Comparison of ENCODE assay signal across 23 mouse cellular contexts in the genomic region with DNA sequence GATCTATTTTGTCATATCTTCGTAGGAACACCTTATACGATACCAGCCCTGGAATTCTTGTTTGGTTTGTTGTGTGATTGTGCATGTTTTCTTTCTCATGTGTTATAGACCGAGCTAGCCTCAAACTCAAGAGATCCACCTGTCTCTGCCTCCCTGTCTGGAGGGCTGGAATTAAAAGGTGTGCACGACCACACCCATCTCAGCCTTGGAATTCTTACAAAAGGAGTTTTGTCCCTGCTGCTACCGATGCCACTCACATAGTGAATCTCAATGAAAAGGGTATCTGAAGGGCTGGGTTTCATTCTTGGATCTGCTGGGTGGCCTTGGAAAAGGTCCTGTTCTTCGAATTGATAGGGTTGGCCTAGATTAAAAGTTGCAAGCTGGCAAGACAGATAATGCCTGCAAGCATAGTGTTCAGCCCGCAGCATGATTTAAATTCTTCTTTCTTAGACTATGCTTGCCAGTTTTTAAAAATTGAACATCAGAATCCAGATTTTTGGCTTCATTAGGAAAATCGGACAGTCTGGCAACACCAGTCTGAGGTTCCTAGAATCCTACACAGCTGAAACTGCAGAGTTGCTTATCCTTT. TPM values are rescaled to one million over a fixed set of nuclear protein-coding genes. Genes with fewer than 3 reads are reported as not detected.
DNase-seq lines count a peak whose midpoint lies in the region; ATAC-seq lines count a peak whose summit lies in the region.
"Had no signal": no experiment of that assay in that cellular context is flagged by ENCODE, and none has a peak within 500 bp of the region (broad histone marks: within the 10 kb centered on the region; RNA-seq: fewer than 3 reads in every experiment).

No protein-coding gene starts in this region.

- H3K9ac ChIP-seq in neural tube, embryonic 13.5 days: no peak overlapping the region
- H3K9ac ChIP-seq: limb, embryonic 12.5 days; liver, embryonic 12.5 days; lung, embryonic 14.5 days had no signal

- H3K4me3 ChIP-seq in neural tube, embryonic 13.5 days: no peak overlapping the region
- H3K4me3 ChIP-seq: heart, embryonic 10.5 days; limb, embryonic 12.5 days; liver, embryonic 12.5 days; megakaryocyte, embryonic 14.5 days had no signal

- H3K4me1 ChIP-seq in neural tube, embryonic 13.5 days (replicated peaks): peaks cover 41% of the 10 kb centered on the region

- no peak for ATAC-seq in neural tube, embryonic 13.5 days (ENCODE audit: low read depth)
- ATAC-seq in megakaryocyte-erythroid progenitor cell, adult 5-6 weeks (replicated peaks; ENCODE audit: low FRiP score, low TSS enrichment, poor library complexity, severe bottlenecking): 0 out of 2 replicates have a peak, but pooled peaks have one; percentile 21
- ATAC-seq: forebrain, embryonic 16.5 days; intestine, postnatal 0 days; liver, embryonic 12.5 days had no signal

- no peaks in the 10 kb centered on the region for H3K9me3 ChIP-seq in neural tube, embryonic 13.5 days
- H3K9me3 ChIP-seq: embryonic facial prominence, embryonic 10.5 days; heart, embryonic 10.5 days; hindbrain, embryonic 10.5 days; limb, embryonic 12.5 days; liver, embryonic 12.5 days; megakaryocyte, embryonic 14.5 days had no signal

- H3K4me2 ChIP-seq in neural tube, embryonic 13.5 days: no peak overlapping the region
- H3K4me2 ChIP-seq: liver, embryonic 12.5 days had no signal

- no peaks in the 10 kb centered on the region for H3K27me3 ChIP-seq in neural tube, embryonic 13.5 days
- H3K27me3 ChIP-seq: limb, embryonic 12.5 days; liver, embryonic 12.5 days; megakaryocyte, embryonic 14.5 days had no signal

- DNase-seq in gastrocnemius, adult 18-20 months (ENCODE audit: low spot score): peak; percentile 15
- no peak for DNase-seq in gastrocnemius, postnatal 4 days (ENCODE audit: low spot score in 2 of 2)
- DNase-seq in neural tube, embryonic 10.5 days (ENCODE audit: extremely low spot score, low spot score): no peak
- DNase-seq in R1 (ENCODE audit: low read depth, low spot score): peak; percentile 79
- DNase-seq in Muller cell, postnatal 12 days (ENCODE audit: inconsistent ontology term): no peak
- no peak for DNase-seq in natural killer cell, adult 2 months (ENCODE audit: low spot score in 2 of 2)
- DNase-seq: adrenal gland, adult 2 months; cerebellum, adult 2 months; kidney, postnatal 25 days; lung, embryonic 14.5 days; midbrain, embryonic 14.5 days; thymus, postnatal 25 days had no signal

- H3K36me3 ChIP-seq in neural tube, embryonic 13.5 days: no peaks in the 10 kb centered on the region
- H3K36me3 ChIP-seq: embryonic facial prominence, embryonic 10.5 days; heart, embryonic 10.5 days; hindbrain, embryonic 10.5 days; limb, embryonic 12.5 days; liver, embryonic 12.5 days had no signal

- 94% methylated on average over 8 of the region's 8 CpGs for WGBS in neural tube, embryonic 13.5 days

- 0 out of 2 replicates have a peak overlapping the region, but pooled peaks have one; percentile 18 for H3K27ac ChIP-seq in neural tube, embryonic 13.5 days (replicated peaks)
- H3K27ac ChIP-seq: embryonic facial prominence, embryonic 10.5 days; heart, embryonic 10.5 days; hindbrain, embryonic 10.5 days; limb, embryonic 12.5 days; liver, embryonic 12.5 days; stomach, postnatal 0 days had no signal

RNA-seq across cellular contexts. Expression of gene Dcun1d3, which starts 1.5 kb away (rescaled TPM):
- total RNA-seq in gastrocnemius, adult 18-20 months (2021): 10 to 100 TPM; 20.3 to 21.1 TPM
- 10 to 100 TPM; 17.6 to 19.8 TPM for total RNA-seq in gastrocnemius, postnatal 4 days (2021)
- 15.3 and 17.7 TPM in 2 replicates for polyA plus RNA-seq in neural tube, embryonic 13.5 days (2015; fragmentation: Nextera tagmentation; extraction: Ambion mirVana)
- total RNA-seq in megakaryocyte-erythroid progenitor cell, adult 5-6 weeks (2014; fragmentation: Nextera tagmentation): 0.94 and 2.5 TPM in 2 replicates
- total RNA-seq in megakaryocyte-erythroid progenitor cell, adult 5-6 weeks (2017): 2.2 and 4.7 TPM in 2 replicates

RNA-seq across cellular contexts. Expression of gene Lyrm1, which starts 2.0 kb away (rescaled TPM):
- total RNA-seq in gastrocnemius, adult 18-20 months (2021): 10 to 100 TPM; 11.3 to 12.5 TPM
- 1 to 10 TPM; 6.8 to 7.4 TPM for total RNA-seq in gastrocnemius, postnatal 4 days (2021)
- 20.0 and 20.1 TPM in 2 replicates for polyA plus RNA-seq in neural tube, embryonic 13.5 days (2015; fragmentation: Nextera tagmentation; extraction: Ambion mirVana)
- 3.0 and 5.2 TPM in 2 replicates for total RNA-seq in megakaryocyte-erythroid progenitor cell, adult 5-6 weeks (2014; fragmentation: Nextera tagmentation)
- 1.8 TPM in 1 of 2 replicates, not detected in the other for total RNA-seq in megakaryocyte-erythroid progenitor cell, adult 5-6 weeks (2017)

Comparison
In these comparisons a context has a peak if more than half of its experiments do, and no peak if none do; other contexts are left out.
1. DNase-seq: peak in gastrocnemius, adult 18-20 months (single experiment) and R1 (single experiment); none in gastrocnemius, postnatal 4 days (0 of 2), neural tube, embryonic 10.5 days (single experiment), Muller cell, postnatal 12 days (single experiment) and natural killer cell, adult 2 months (0 of 2).